Mouse (Mus musculus) brown adipose tissue, adult 24 weeks (tissue): ENCODE results near the gene Mfsd4b1. TPM values are rescaled to one million over a fixed set of nuclear protein-coding genes. Genes with fewer than 3 reads are reported as not detected.

ENCODE experiments used
- H3K27ac ChIP-seq: fragments of 200-500 bp; replicated peaks from 2 replicates; pipeline ENCODE4 v1.5.1; 2012; ENCODE audit warnings: low read depth, mild to moderate bottlenecking, low read length
- H3K4me1 ChIP-seq: fragments of 200-500 bp; 2 replicates; pipeline ENCODE4 v1.6.1; 2012; ENCODE audit warnings: low read length, mixed read lengths; ENCODE audit not compliant: control insufficient read depth, insufficient read depth, insufficient read length
- H3K4me3 ChIP-seq: fragments of 200-500 bp; 2 replicates; pipeline ENCODE4 v1.5.1; 2012; ENCODE audit warnings: low read depth, mild to moderate bottlenecking, low read length, moderate library complexity; ENCODE audit not compliant: insufficient read depth
- polyA plus RNA-seq: library from polyadenylated mRNA; stranded (reverse); fragments of >200 nt; gene quantifications from 2 replicates; pipeline ENCODE4 v1.2.4, GENCODE M21; 2012; ENCODE audit not compliant: missing spikeins, insufficient read depth, insufficient read length

Gene Mfsd4b1
- polyA plus RNA-seq, 1 experiment = 9.7 TPM

- Histone ChIP-seq H3K4me3 (no peak overlapping the region), H3K27ac (no peak overlapping the region), H3K4me1 (peaks cover 4% of the 10 kb centered on the region; the same call in 1 of the 2 replicates)
Observed at GRCm38 (mm10) chr10:40054455-40054854, 29.4 kb upstream of the Mfsd4b1 start.

- Histone ChIP-seq H3K4me3 (no peak overlapping the region), H3K27ac (no peak overlapping the region), H3K4me1 (peaks cover 2% of the 10 kb centered on the region; the same call in 1 of the 2 replicates)
Observed at GRCm38 (mm10) chr10:40053896-40054295, 28.8 kb upstream of the Mfsd4b1 start.

- no peak overlapping the region for H3K27ac ChIP-seq
- no peaks in the 10 kb centered on the region for H3K4me1 ChIP-seq
Observed at GRCm38 (mm10) chr10:40053257-40053895, 28.3 kb upstream of the Mfsd4b1 start.

GRCm38 (mm10) chr10:40051997-40052396, 26.9 kb upstream of the Mfsd4b1 start:
- Histone ChIP-seq H3K4me3 (no peak overlapping the region), H3K27ac (no peak overlapping the region), H3K4me1 (no peaks in the 10 kb centered on the region)

More at GRCm38 (mm10) chr10:40053257-40053895, 28.3 kb upstream of the Mfsd4b1 start:
- H3K4me3 ChIP-seq = no peak overlapping the region

GRCm38 (mm10) chr10:40050763-40051162, 25.7 kb upstream of the Mfsd4b1 start:
- Histone ChIP-seq H3K4me1 (no peaks in the 10 kb centered on the region), H3K4me3 (no peak overlapping the region), H3K27ac (no peak overlapping the region)

- H3K27ac ChIP-seq = no peak overlapping the region
- no peak overlapping the region for H3K4me3 ChIP-seq
- H3K4me1 ChIP-seq = no peaks in the 10 kb centered on the region; the same call in 1 of the 2 replicates
Observed at GRCm38 (mm10) chr10:40041339-40041738, 16.3 kb upstream of the Mfsd4b1 start.

- Histone ChIP-seq H3K27ac (peak overlapping the region; percentile 94), H3K4me3 (no peak overlapping the region), H3K4me1 (no peaks in the 10 kb centered on the region; the same call in 1 of the 2 replicates)
Observed at GRCm38 (mm10) chr10:40036686-40037560, 11.9 kb upstream of the Mfsd4b1 start.

- Histone ChIP-seq H3K27ac (no peak overlapping the region), H3K4me1 (no peaks in the 10 kb centered on the region; the same call in 1 of the 2 replicates), H3K4me3 (no peak overlapping the region)
Observed at GRCm38 (mm10) chr10:40034956-40035355, 9.9 kb upstream of the Mfsd4b1 start.

DNA sequence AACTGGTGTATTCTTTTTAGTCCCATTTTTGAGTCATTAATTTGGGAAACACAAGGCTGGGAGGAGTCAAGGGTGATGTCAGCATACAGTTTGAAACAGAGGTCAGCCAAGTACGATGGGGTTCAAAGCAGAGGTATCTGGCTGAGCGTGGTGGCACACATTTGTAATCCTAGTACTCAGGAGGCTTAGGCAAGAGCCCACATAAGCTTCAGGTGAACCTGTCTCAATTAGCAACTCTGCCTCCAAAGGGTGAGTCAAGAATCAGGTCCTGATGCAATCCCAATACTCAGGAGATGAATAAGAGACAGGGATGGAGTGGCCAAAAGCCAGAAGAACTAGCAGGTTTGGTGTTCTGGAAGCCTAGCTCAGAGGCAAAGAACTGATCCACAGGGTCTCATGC, 7.8 kb upstream of the Mfsd4b1 start:
- no peaks in the 10 kb centered on the region; the same call in 1 of the 2 replicates for H3K4me1 ChIP-seq
- no peak overlapping the region for H3K4me3 ChIP-seq
- no peak overlapping the region for H3K27ac ChIP-seq

GRCm38 (mm10) chr10:40030716-40031115, 5.6 kb upstream of the Mfsd4b1 start:
- Histone ChIP-seq H3K4me3 (no peak overlapping the region), H3K4me1 (no peaks in the 10 kb centered on the region), H3K27ac (no peak overlapping the region)

DNA sequence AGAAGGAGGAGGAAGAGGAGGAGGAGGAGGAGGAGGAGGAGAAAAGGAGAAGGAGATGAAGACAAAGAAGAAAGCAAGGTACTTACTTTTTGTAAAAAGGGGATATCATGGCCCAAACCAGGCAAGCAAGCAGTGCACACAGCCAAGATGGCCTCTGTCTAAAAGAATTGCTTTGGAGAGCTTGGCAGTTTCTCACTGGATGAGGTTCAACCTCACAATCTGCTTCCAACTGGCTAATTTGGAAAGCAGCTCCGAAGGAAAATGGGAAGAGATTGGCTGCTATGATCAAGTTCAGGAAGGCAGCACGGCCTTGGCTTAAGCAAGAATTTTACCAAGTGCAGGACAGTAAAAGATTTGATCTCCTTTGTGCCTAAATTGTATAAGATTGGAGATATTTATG, 4.5 kb upstream of the Mfsd4b1 start:
- no peaks in the 10 kb centered on the region for H3K4me1 ChIP-seq
- H3K4me3 ChIP-seq = no peak overlapping the region
- H3K27ac ChIP-seq = no peak overlapping the region

DNA sequence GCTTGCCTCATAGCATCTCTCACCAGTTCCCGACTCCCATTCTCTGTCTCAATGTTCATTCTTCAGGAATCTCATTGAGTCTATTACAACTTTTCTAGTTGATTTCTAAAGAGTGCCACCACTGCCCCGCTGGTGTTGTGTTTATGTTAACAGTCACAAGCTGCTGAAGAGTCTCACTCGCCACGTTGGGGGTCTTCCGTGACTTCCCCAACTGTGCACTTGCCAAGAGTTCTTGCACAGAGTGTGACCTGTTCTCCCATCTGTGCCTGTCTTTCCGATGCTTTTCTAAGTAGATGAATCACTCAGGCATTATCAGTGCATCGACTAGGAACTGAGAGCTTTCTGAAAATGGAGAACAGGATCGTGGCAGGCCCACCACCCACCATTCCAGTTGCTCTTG, 3.0 kb upstream of the Mfsd4b1 start:
- no peaks in the 10 kb centered on the region for H3K4me1 ChIP-seq
- no peak overlapping the region for H3K4me3 ChIP-seq
- no peak overlapping the region for H3K27ac ChIP-seq

GRCm38 (mm10) chr10:40026546-40026945, 1.5 kb upstream of the Mfsd4b1 start:
- H3K4me3 ChIP-seq = no peak overlapping the region
- H3K27ac ChIP-seq = no peak overlapping the region
- H3K4me1 ChIP-seq = no peaks in the 10 kb centered on the region

- H3K4me3 ChIP-seq = no peak overlapping the region
- H3K4me1 ChIP-seq = no peaks in the 10 kb centered on the region
- no peak overlapping the region for H3K27ac ChIP-seq
Observed at GRCm38 (mm10) chr10:40025560-40025959, 492 bp upstream of the Mfsd4b1 start.

DNA sequence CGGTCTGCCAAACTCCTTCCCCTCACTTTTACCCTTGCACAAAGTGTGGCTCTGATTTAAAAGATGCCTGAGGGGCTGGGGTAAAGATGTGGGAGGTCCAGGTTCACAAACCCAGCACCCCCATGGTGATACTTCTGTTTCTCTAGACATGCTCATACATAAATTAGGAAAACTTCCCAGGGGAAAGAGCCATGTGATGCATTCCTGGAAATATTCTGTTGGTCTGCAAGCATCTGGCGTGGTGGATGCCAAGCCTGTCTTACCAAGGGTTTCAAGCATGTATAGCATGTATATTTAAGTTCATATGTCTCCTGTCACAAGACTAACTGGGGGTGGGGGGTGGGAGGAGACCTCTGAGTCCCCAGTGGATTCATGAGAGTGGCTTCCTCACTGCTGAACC, 4.7 kb downstream of the Mfsd4b1 start:
- Histone ChIP-seq H3K27ac (0 out of 2 replicates have a peak overlapping the region, but pooled peaks have one; percentile 85), H3K4me1 (peaks cover 5% of the 10 kb centered on the region; the same call in 1 of the 2 replicates)

More for the DNA sequence above, 4.7 kb downstream of the Mfsd4b1 start:
- H3K4me3 ChIP-seq = no peak overlapping the region
